Mouse (Mus musculus): ENCODE data around the gene Olfr978.
"Not testable (repeated sequence)": the region's sequence is repeated elsewhere in the genome, so short reads cannot be mapped to it uniquely, and the experiment has no call there.

The Olfr978 gene

GRCm38 (mm10) chr9:39991813-39992212 lies at the start of gene Olfr978:
Gene Olfr978 (plus strand): TSS chr9:39992113.
- no peak for DNase-seq (ENCODE audit: low spot score)

GRCm38 (mm10) chr9:39951946-39952345 lies 40.0 kb upstream of the Olfr978 start, which contains the start of gene Olfr975:
Gene Olfr975 (minus strand): TSS chr9:39952046.
- no peak for DNase-seq (ENCODE audit: low spot score)

DNA sequence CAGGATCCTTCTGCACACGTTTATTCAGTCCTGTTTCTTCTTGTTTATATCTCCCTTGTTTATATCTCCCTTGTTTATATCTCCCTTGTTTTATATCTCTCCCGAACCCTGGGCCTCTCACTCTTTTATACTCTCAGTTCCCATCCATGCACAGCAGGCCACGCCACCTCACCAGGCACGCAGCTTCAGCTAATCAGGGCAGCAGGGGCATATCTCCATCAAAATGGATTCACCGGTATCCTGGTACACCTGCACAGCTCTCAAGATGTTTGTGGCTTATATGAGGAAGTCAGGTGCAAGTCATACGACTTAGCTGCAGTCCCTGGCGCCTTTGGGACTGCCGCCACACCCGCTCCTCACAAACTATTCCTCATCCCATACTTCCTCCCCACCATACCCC lies 30.9 kb upstream of the Olfr978 start, which contains the start of gene Olfr976:
Gene Olfr976 (minus strand): TSS at position 101 of the 400 bp plus-strand sequence.
- DNase-seq (ENCODE audit: low spot score): not testable (repeated sequence)

- DNase-seq (ENCODE audit: low spot score): not testable (repeated sequence)
Measured at GRCm38 (mm10) chr9:39976581-39977145, 15.2 kb upstream of the Olfr978 start.

GRCm38 (mm10) chr9:40003365-40003764 lies 11.5 kb downstream of the Olfr978 start, which contains the start of gene Olfr979:
Gene Olfr979 (minus strand): TSS chr9:40003465.
- no peak for DNase-seq (ENCODE audit: low spot score)

GRCm38 (mm10) chr9:40009482-40009881 lies 17.6 kb downstream of the Olfr978 start, which contains the start of gene Olfr980:
Gene Olfr980 (minus strand): TSS chr9:40009582.
- no peak for DNase-seq (ENCODE audit: low spot score)

GRCm38 (mm10) chr9:40021164-40021563 lies 29.3 kb downstream of the Olfr978 start, which contains the start of gene Olfr981:
Gene Olfr981 (plus strand): TSS chr9:40021464.
- DNase-seq (ENCODE audit: low spot score): no peak

Measured in ovary, postnatal 10 days (tissue).